In the genomic region with DNA sequence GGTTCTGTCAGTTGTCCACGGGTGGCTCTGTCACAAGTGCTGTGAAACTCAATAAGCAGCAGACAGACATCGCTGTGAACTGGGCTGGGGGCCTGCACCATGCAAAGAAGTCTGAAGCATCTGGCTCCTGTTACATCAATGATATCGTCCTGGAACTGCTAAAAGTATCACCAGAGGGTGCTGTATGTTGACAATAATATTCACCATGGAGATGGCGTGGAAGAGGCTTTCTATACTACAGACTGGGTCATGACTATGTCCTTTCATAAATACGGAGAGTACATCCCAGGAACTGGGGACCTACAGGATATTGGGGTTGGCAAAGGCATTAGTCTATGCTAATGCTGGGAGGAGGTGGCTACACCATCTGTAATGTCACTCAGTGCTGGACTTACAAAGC, we compare ENCODE assay signal across 33 mouse cellular contexts. TPM values are rescaled to one million over a fixed set of nuclear protein-coding genes. Genes with fewer than 3 reads are reported as not detected.
"Had no signal": no experiment of that assay in that cellular context is flagged by ENCODE, and none has a peak within 500 bp of the region (broad histone marks: within the 10 kb centered on the region; RNA-seq: fewer than 3 reads in every experiment).

A gene (minus strand): TSS at position 101 of the 400 bp plus-strand sequence.

- H3K4me3 ChIP-seq: embryonic facial prominence, embryonic 13.5 days; embryonic facial prominence, embryonic 15.5 days; erythroblast, embryonic 14.5 days; forebrain, embryonic 10.5 days; forebrain, embryonic 12.5 days; forebrain, embryonic 13.5 days; forebrain, embryonic 15.5 days; gastrocnemius, adult 2 months; heart, adult 2 months; heart, embryonic 10.5 days had no signal

- H3K9ac ChIP-seq: embryonic facial prominence, embryonic 13.5 days; embryonic facial prominence, embryonic 15.5 days; forebrain, embryonic 12.5 days; forebrain, embryonic 13.5 days; forebrain, embryonic 15.5 days; forebrain, postnatal 0 days had no signal

- H3K27ac ChIP-seq: embryonic facial prominence, embryonic 13.5 days; embryonic facial prominence, embryonic 15.5 days; forebrain, embryonic 10.5 days; forebrain, embryonic 12.5 days; forebrain, embryonic 13.5 days; forebrain, embryonic 15.5 days; gastrocnemius, adult 2 months; heart, adult 2 months; heart, embryonic 10.5 days had no signal

- ATAC-seq: forebrain, embryonic 13.5 days; forebrain, embryonic 14.5 days; forebrain, embryonic 15.5 days; forebrain, embryonic 16.5 days; forebrain, postnatal 0 days had no signal

- H3K36me3 ChIP-seq: embryonic facial prominence, embryonic 13.5 days; embryonic facial prominence, embryonic 15.5 days; forebrain, embryonic 10.5 days; forebrain, embryonic 12.5 days; forebrain, embryonic 15.5 days; heart, embryonic 10.5 days had no signal

- H3K4me2 ChIP-seq: embryonic facial prominence, embryonic 13.5 days; embryonic facial prominence, embryonic 15.5 days; forebrain, embryonic 12.5 days; forebrain, embryonic 13.5 days; forebrain, embryonic 15.5 days had no signal

- H3K4me1 ChIP-seq: embryonic facial prominence, embryonic 13.5 days; embryonic facial prominence, embryonic 15.5 days; forebrain, embryonic 10.5 days; forebrain, embryonic 12.5 days; forebrain, embryonic 13.5 days; forebrain, embryonic 15.5 days; heart, embryonic 10.5 days had no signal

- DNase-seq: cerebellum, adult 8-10 months; cerebellum, adult 9-10 months; cerebellum, adult 9-11 months; cerebellum, postnatal 10 days; cerebellum, postnatal 14 days; cerebellum, postnatal 25 days; cerebellum, postnatal 36 days; embryo, embryonic 11 days; forebrain, postnatal 0 days; gastrocnemius, adult 2 months; gastrocnemius, postnatal 10 days; gastrocnemius, postnatal 14 days; gastrocnemius, postnatal 25 days; gastrocnemius, postnatal 36 days; heart, adult 11 months; heart, adult 18-20 months; heart, adult 2 months had no signal

- H3K9me3 ChIP-seq: embryonic facial prominence, embryonic 13.5 days; embryonic facial prominence, embryonic 15.5 days; forebrain, embryonic 10.5 days; forebrain, embryonic 12.5 days; forebrain, embryonic 13.5 days; forebrain, embryonic 15.5 days; heart, embryonic 10.5 days had no signal

- H3K27me3 ChIP-seq: embryonic facial prominence, embryonic 13.5 days; embryonic facial prominence, embryonic 15.5 days; forebrain, embryonic 12.5 days; forebrain, embryonic 13.5 days; forebrain, embryonic 15.5 days had no signal

RNA-seq across cellular contexts. Expression of the gene that starts here (rescaled TPM):
- polyA plus RNA-seq: cortical plate, adult 2 months; embryonic facial prominence, embryonic 11.5 days; embryonic facial prominence, embryonic 13.5 days; embryonic facial prominence, embryonic 14.5 days; embryonic facial prominence, embryonic 15.5 days; erythroblast, embryonic 14.5 days; forebrain, embryonic 10.5 days; forebrain, embryonic 11.5 days; forebrain, embryonic 12.5 days; forebrain, embryonic 13.5 days; forebrain, embryonic 14.5 days; forebrain, embryonic 15.5 days; forebrain, embryonic 16.5 days; forebrain, postnatal 0 days; frontal cortex, adult 2 months; gonadal fat pad, adult 2 months; heart, adult 2 months; heart, embryonic 10.5 days had no signal
